ENCODE assay signal across 11 mouse cellular contexts in the genomic region with DNA sequence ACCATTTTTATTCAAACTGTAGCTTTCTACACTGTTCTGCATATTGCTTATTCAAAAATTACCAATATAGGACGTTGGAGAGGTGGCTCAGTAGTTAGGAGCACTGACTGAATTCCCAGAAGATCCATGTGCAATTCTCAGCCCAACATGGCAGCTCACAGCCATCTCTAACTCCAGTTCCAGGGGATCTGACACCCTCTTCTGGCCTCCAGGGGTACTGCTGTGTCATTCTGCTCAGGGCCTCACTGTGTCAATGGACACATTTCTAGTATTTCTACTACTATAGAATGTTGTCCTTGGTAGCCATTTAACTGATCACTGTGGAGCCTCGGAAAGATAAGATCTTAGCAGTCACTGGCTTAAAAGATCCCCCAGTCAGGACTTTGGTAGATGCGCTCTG. TPM values are rescaled to one million over a fixed set of nuclear protein-coding genes. Genes with fewer than 3 reads are reported as not detected.
DNase-seq lines count a peak whose midpoint lies in the region; ATAC-seq and TF ChIP-seq lines count a peak whose summit lies in the region.
"Had no signal": no experiment of that assay in that cellular context is flagged by ENCODE, and none has a peak within 500 bp of the region (broad histone marks: within the 10 kb centered on the region; RNA-seq: fewer than 3 reads in every experiment).

No protein-coding gene starts in this region.

- no peak for TF ChIP-seq EP300 in stomach, postnatal 0 days (optimal IDR thresholded peaks at IDR 0.05)

- peaks cover 8% of the 10 kb centered on the region; the same call in 1 of the 2 replicates for H3K36me3 ChIP-seq in midbrain, postnatal 0 days (ENCODE audit: insufficient read depth, low read length)
- peaks cover 24% of the 10 kb centered on the region for H3K36me3 ChIP-seq in midbrain, embryonic 13.5 days
- no peaks in the 10 kb centered on the region for H3K36me3 ChIP-seq in stomach, postnatal 0 days (ENCODE audit: control insufficient read depth, insufficient read depth, low read length)

- H3K27ac ChIP-seq in gastrocnemius, adult 2 months = no peak overlapping the region
- no peak overlapping the region for H3K27ac ChIP-seq in midbrain, postnatal 0 days (ENCODE audit: low read depth, low read length)
- H3K27ac ChIP-seq in midbrain, embryonic 13.5 days = no peak overlapping the region
- no peak overlapping the region for H3K27ac ChIP-seq in bone marrow, adult 2 months (ENCODE audit: control insufficient read depth, insufficient read depth, low read depth, low read length, poor library complexity)
- H3K27ac ChIP-seq in stomach, postnatal 0 days (replicated peaks) = no peak overlapping the region

- no peaks in the 10 kb centered on the region for H3K27me3 ChIP-seq in midbrain, postnatal 0 days (ENCODE audit: insufficient read depth, low read length)
- no peaks in the 10 kb centered on the region for H3K27me3 ChIP-seq in midbrain, embryonic 13.5 days
- no peaks in the 10 kb centered on the region for H3K27me3 ChIP-seq in stomach, postnatal 0 days (ENCODE audit: control insufficient read depth, insufficient read depth, low read length)

- ATAC-seq in midbrain, postnatal 0 days (ENCODE audit: low FRiP score) = no peak
- ATAC-seq in midbrain, embryonic 13.5 days = no peak
- ATAC-seq in stomach, postnatal 0 days (ENCODE audit: low FRiP score, low TSS enrichment) = no peak

- H3K4me2 ChIP-seq in midbrain, postnatal 0 days (ENCODE audit: low read depth, low read length, poor library complexity, severe bottlenecking) = no peak overlapping the region
- no peak overlapping the region for H3K4me2 ChIP-seq in midbrain, embryonic 13.5 days (replicated peaks)
- H3K4me2 ChIP-seq in stomach, postnatal 0 days (replicated peaks; ENCODE audit: low read depth) = no peak overlapping the region

- H3K4me3 ChIP-seq in gastrocnemius, adult 2 months = no peak overlapping the region
- no peak overlapping the region for H3K4me3 ChIP-seq in midbrain, postnatal 0 days (ENCODE audit: low read depth, low read length)
- no peak overlapping the region for H3K4me3 ChIP-seq in midbrain, embryonic 13.5 days (replicated peaks)
- no peak overlapping the region for H3K4me3 ChIP-seq in bone marrow, adult 2 months (replicated peaks; ENCODE audit: control insufficient read depth, low read depth, low read length)
- no peak overlapping the region for H3K4me3 ChIP-seq in stomach, postnatal 0 days (ENCODE audit: low read depth, low read length)

- intact Hi-C loops in gastrocnemius, adult 2 months (cut with DNase I) = no loop called here
- intact Hi-C loops in gastrocnemius, postnatal 36 days (cut with DNase I) = no loop called here

- H3K9me3 ChIP-seq in midbrain, postnatal 0 days (ENCODE audit: low read length) = no peaks in the 10 kb centered on the region
- H3K9me3 ChIP-seq in midbrain, embryonic 13.5 days = no peaks in the 10 kb centered on the region
- H3K9me3 ChIP-seq in stomach, postnatal 0 days (ENCODE audit: control insufficient read depth, low read length) = no peaks in the 10 kb centered on the region

- TF ChIP-seq CTCF in gastrocnemius, adult 2 months (IDR thresholded peaks at IDR 0.05) = peak; percentile 34
- 0 out of 2 replicates have a peak, but pooled peaks have one; percentile 24 for TF ChIP-seq CTCF in midbrain, postnatal 0 days (IDR thresholded peaks at IDR 0.05)
- TF ChIP-seq CTCF in bone marrow, adult 2 months (IDR thresholded peaks at IDR 0.05; ENCODE audit: control insufficient read depth, insufficient read depth, low read length) = peak; percentile 51; the same call in 1 of the 2 replicates
- peak; percentile 57 for TF ChIP-seq CTCF in stomach, postnatal 0 days (IDR thresholded peaks at IDR 0.05; ENCODE audit: low read depth)

- no peak for DNase-seq in gastrocnemius, adult 2 months
- no peak for DNase-seq in gastrocnemius, postnatal 36 days
- DNase-seq in midbrain, postnatal 0 days (ENCODE audit: low spot score) = no peak
- DNase-seq in stomach, postnatal 0 days (ENCODE audit: low spot score) = no peak
- no peak for DNase-seq in layer of hippocampus, adult 18-20 months (ENCODE audit: low spot score in 2 of 2)
- no peak for DNase-seq in cerebellum, postnatal 4 days (ENCODE audit: low spot score in 2 of 2)
- DNase-seq: cerebellum, adult 11-12 months; gastrocnemius, postnatal 25 days; left cerebral cortex, postnatal 4 days had no signal

- peaks cover 3% of the 10 kb centered on the region for H3K4me1 ChIP-seq in midbrain, postnatal 0 days (ENCODE audit: insufficient read depth, low read length)
- H3K4me1 ChIP-seq in midbrain, embryonic 13.5 days (replicated peaks) = peaks cover 9% of the 10 kb centered on the region
- peaks cover 1% of the 10 kb centered on the region; the same call in 1 of the 2 replicates for H3K4me1 ChIP-seq in bone marrow, adult 2 months (ENCODE audit: control insufficient read depth, insufficient read depth, low read length)
- 0 out of 2 replicates have a peak, but pooled peaks cover 3% of the 10 kb centered on the region for H3K4me1 ChIP-seq in stomach, postnatal 0 days (replicated peaks; ENCODE audit: control insufficient read depth, insufficient read depth)

- no peak for TF ChIP-seq POLR2A in bone marrow, adult 2 months (IDR thresholded peaks at IDR 0.05; ENCODE audit: borderline replicate concordance, control insufficient read depth, low read depth, low read length)

- H3K9ac ChIP-seq in midbrain, postnatal 0 days (replicated peaks; ENCODE audit: low read length, poor library complexity, severe bottlenecking) = no peak overlapping the region
- no peak overlapping the region for H3K9ac ChIP-seq in midbrain, embryonic 13.5 days (replicated peaks)
- H3K9ac ChIP-seq in stomach, postnatal 0 days (ENCODE audit: low read length) = no peak overlapping the region

- 64% methylated on average over 3 of the region's 3 CpGs for WGBS in midbrain, postnatal 0 days
- WGBS in midbrain, embryonic 13.5 days = 69% methylated on average over 3 of the region's 3 CpGs
- WGBS in bone marrow, adult 2 months = 69% methylated on average over 3 of the region's 3 CpGs
- 80% methylated on average over 3 of the region's 3 CpGs for WGBS in stomach, postnatal 0 days

RNA-seq across cellular contexts. Expression of gene Med17, which starts 5.7 kb away (rescaled TPM):
- 10 to 100 TPM in 1 of 2 experiments, 1 to 10 TPM in 1; 6.5 to 11.7 TPM for total RNA-seq in gastrocnemius, adult 2 months (2021)
- total RNA-seq in gastrocnemius, postnatal 36 days (2021) = 10 to 100 TPM in 1 of 2 experiments, 1 to 10 TPM in 1; 6.9 to 10.2 TPM
- total RNA-seq in midbrain, postnatal 0 days (2014; rRNA removed) = 28.6 and 28.8 TPM in 2 replicates
- polyA plus RNA-seq in midbrain, postnatal 0 days (2015; fragmentation: Nextera tagmentation; extraction: Ambion mirVana) = 19.4 and 24.6 TPM in 2 replicates
- polyA plus RNA-seq in midbrain, embryonic 13.5 days (2015; fragmentation: Nextera tagmentation; extraction: Ambion mirVana) = 34.8 and 38.5 TPM in 2 replicates
- polyA plus RNA-seq in bone marrow, adult 2 months (2011; ENCODE audit: insufficient read depth, insufficient read length, low replicate concordance, missing spikeins) = 28.1 and 34.0 TPM in 2 replicates
- polyA plus RNA-seq in stomach, postnatal 0 days (2015; fragmentation: Nextera tagmentation; extraction: Ambion mirVana) = 18.5 and 20.0 TPM in 2 replicates
- total RNA-seq in layer of hippocampus, adult 18-20 months (2021) = 10 to 100 TPM; 35.7 to 40.0 TPM

RNA-seq across cellular contexts. Expression of gene Taf1d, which starts 20.6 kb away (rescaled TPM):
- 100 to 1,000 TPM; 101 to 103 TPM for total RNA-seq in gastrocnemius, adult 2 months (2021)
- 100 to 1,000 TPM in 1 of 2 experiments, 10 to 100 TPM in 1; 85.5 to 104 TPM for total RNA-seq in gastrocnemius, postnatal 36 days (2021)
- 46.0 and 50.1 TPM in 2 replicates for total RNA-seq in midbrain, postnatal 0 days (2014; rRNA removed)
- 45.5 and 49.1 TPM in 2 replicates for polyA plus RNA-seq in midbrain, postnatal 0 days (2015; fragmentation: Nextera tagmentation; extraction: Ambion mirVana)
- polyA plus RNA-seq in midbrain, embryonic 13.5 days (2015; fragmentation: Nextera tagmentation; extraction: Ambion mirVana) = 55.7 and 57.7 TPM in 2 replicates
- 176 and 370 TPM in 2 replicates for polyA plus RNA-seq in bone marrow, adult 2 months (2011; ENCODE audit: insufficient read depth, insufficient read length, low replicate concordance, missing spikeins)
- polyA plus RNA-seq in stomach, postnatal 0 days (2015; fragmentation: Nextera tagmentation; extraction: Ambion mirVana) = 39.1 and 41.1 TPM in 2 replicates
- total RNA-seq in layer of hippocampus, adult 18-20 months (2021) = 10 to 100 TPM; 30.6 to 32.9 TPM

RNA-seq across cellular contexts. Expression of gene 4931406C07Rik, which starts 20.8 kb away (rescaled TPM):
- 1 to 10 TPM; 3.4 to 3.6 TPM for total RNA-seq in gastrocnemius, adult 2 months (2021)
- total RNA-seq in gastrocnemius, postnatal 36 days (2021) = 1 to 10 TPM; 3.3 to 4.2 TPM
- total RNA-seq in midbrain, postnatal 0 days (2014; rRNA removed) = 16.4 and 16.7 TPM in 2 replicates
- polyA plus RNA-seq in midbrain, postnatal 0 days (2015; fragmentation: Nextera tagmentation; extraction: Ambion mirVana) = 11.6 and 14.8 TPM in 2 replicates
- 12.7 and 13.4 TPM in 2 replicates for polyA plus RNA-seq in midbrain, embryonic 13.5 days (2015; fragmentation: Nextera tagmentation; extraction: Ambion mirVana)
- polyA plus RNA-seq in bone marrow, adult 2 months (2011; ENCODE audit: insufficient read depth, insufficient read length, low replicate concordance, missing spikeins) = 6.7 and 14.5 TPM in 2 replicates
- polyA plus RNA-seq in stomach, postnatal 0 days (2015; fragmentation: Nextera tagmentation; extraction: Ambion mirVana) = 6.6 and 6.7 TPM in 2 replicates
- total RNA-seq in layer of hippocampus, adult 18-20 months (2021) = 10 to 100 TPM; 16.7 to 18.2 TPM

RNA-seq across cellular contexts. Expression of gene Vstm5, which starts 46.6 kb away (rescaled TPM):
- not detected for total RNA-seq in gastrocnemius, adult 2 months (2021)
- under 1 TPM; 0.12 to 0.13 TPM for total RNA-seq in gastrocnemius, postnatal 36 days (2021)
- 37.4 and 43.4 TPM in 2 replicates for total RNA-seq in midbrain, postnatal 0 days (2014; rRNA removed)
- polyA plus RNA-seq in midbrain, postnatal 0 days (2015; fragmentation: Nextera tagmentation; extraction: Ambion mirVana) = 30.6 and 37.2 TPM in 2 replicates
- 9.9 and 11.2 TPM in 2 replicates for polyA plus RNA-seq in midbrain, embryonic 13.5 days (2015; fragmentation: Nextera tagmentation; extraction: Ambion mirVana)
- 1.5 TPM in 1 of 2 replicates, not detected in the other for polyA plus RNA-seq in bone marrow, adult 2 months (2011; ENCODE audit: insufficient read depth, insufficient read length, low replicate concordance, missing spikeins)
- polyA plus RNA-seq in stomach, postnatal 0 days (2015; fragmentation: Nextera tagmentation; extraction: Ambion mirVana) = 19.5 and 20.4 TPM in 2 replicates
- total RNA-seq in layer of hippocampus, adult 18-20 months (2021) = 1 to 10 TPM; 6.4 TPM
- total RNA-seq: gastrocnemius, postnatal 25 days had no signal
